Mouse (Mus musculus): ENCODE measurements around the gene Hist1h2bj.

- TF ChIP-seq GATA1 (IDR thresholded peaks at IDR 0.05; ENCODE audit: low read depth, low read length) (no peak), RCOR1 (IDR thresholded peaks at IDR 0.05; ENCODE audit: low read depth, low read length) (no peak), POLR2AphosphoS5 (IDR thresholded peaks at IDR 0.05; ENCODE audit: borderline replicate concordance, low read depth, low read length) (peak; percentile 72; the same call in 1 of the 2 replicates), NELFE (IDR thresholded peaks at IDR 0.05; ENCODE audit: low read depth, low read length) (no peak), USF2 (IDR thresholded peaks at IDR 0.05; ENCODE audit: borderline replicate concordance in 1 of 2, insufficient read depth in 1 of 2, low read depth in 1 of 2, low read length in 2 of 2) (no peak), ZKSCAN1 (IDR thresholded peaks at IDR 0.05; ENCODE audit: low read depth, low read length) (no peak), SMC3 (IDR thresholded peaks at IDR 0.05; ENCODE audit: low read depth, low read length) (no peak), CTCF (IDR thresholded peaks at IDR 0.05 in 2 of 3, conservative IDR thresholded peaks at IDR 0.05 in 1 of 3; ENCODE audit: control insufficient read depth in 1 of 3, insufficient read depth in 1 of 3, low read depth in 2 of 3, low read length in 3 of 3, poor library complexity in 1 of 3, severe bottlenecking in 1 of 3) (no peak), MAFK (IDR thresholded peaks at IDR 0.05; ENCODE audit: borderline replicate concordance, low read depth, low read length) (no peak)
Observed at GRCm38 (mm10) chr13:22041651-22042567, 1.1 kb upstream of the Hist1h2bj start.

Measured in MEL (cell line).